Mouse (Mus musculus) cerebellum, adult 11-12 months (tissue): Measurements from ENCODE around the gene Smarcd3.

Experiments used
- DNase-seq: peaks from one replicate; pipeline ENCODE4 v3.0.0; 2022

Smarcd3 gene

GRCm38 (mm10) chr5:24553621-24554244 lies 70.5 kb downstream of the Smarcd3 start:
- no peak for DNase-seq

GRCm38 (mm10) chr5:24551317-24551688 lies 72.9 kb downstream of the Smarcd3 start:
- DNase-seq: no peak

GRCm38 (mm10) chr5:24550598-24551316 lies 73.5 kb downstream of the Smarcd3 start:
- no peak for DNase-seq

- DNase-seq: no peak
Observed at GRCm38 (mm10) chr5:24542643-24543042, 81.6 kb downstream of the Smarcd3 start.

- DNase-seq: no peak
Observed at GRCm38 (mm10) chr5:24541144-24541569, 83.1 kb downstream of the Smarcd3 start.
